23 mouse cellular contexts compared by ENCODE assay signal in the genomic region with DNA sequence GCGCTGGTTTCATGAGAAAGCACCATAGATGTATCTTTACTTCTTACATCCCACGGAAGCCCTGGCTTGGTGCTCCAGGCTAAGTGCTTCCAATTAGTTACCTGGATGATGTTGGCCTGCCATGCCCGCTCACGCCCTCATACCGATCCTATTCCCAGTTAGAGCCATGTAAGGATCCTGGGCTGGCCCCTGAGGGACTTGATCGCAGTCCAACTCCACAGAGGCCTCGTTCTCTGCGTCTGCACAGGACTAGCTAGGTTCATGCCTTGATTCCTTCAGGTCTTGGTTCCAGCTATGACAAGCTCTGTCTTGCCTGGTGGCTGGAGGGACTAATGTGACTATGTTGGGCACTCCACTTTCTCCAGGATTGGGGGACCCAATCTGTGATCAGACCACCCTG.
"Had no signal": no experiment of that assay in that cellular context is flagged by ENCODE, and none has a peak within 500 bp of the region (broad histone marks: within the 10 kb centered on the region; RNA-seq: fewer than 3 reads in every experiment).

No protein-coding gene starts in this region.

- H3K9me3 ChIP-seq: kidney, embryonic 15.5 days; limb, embryonic 12.5 days; limb, embryonic 15.5 days; liver, embryonic 15.5 days; midbrain, embryonic 12.5 days; neural tube, embryonic 13.5 days had no signal

- H3K4me2 ChIP-seq: kidney, embryonic 15.5 days; limb, embryonic 12.5 days; limb, embryonic 15.5 days; liver, embryonic 15.5 days; midbrain, embryonic 12.5 days; neural tube, embryonic 13.5 days had no signal

- H3K27ac ChIP-seq: hindbrain, postnatal 0 days; kidney, embryonic 15.5 days; left cerebral cortex, adult 2 months; limb, embryonic 12.5 days; limb, embryonic 15.5 days; macrophage; midbrain, embryonic 12.5 days; neural tube, embryonic 13.5 days had no signal

- H3K27me3 ChIP-seq: kidney, embryonic 15.5 days; limb, embryonic 12.5 days; limb, embryonic 15.5 days; liver, embryonic 15.5 days; midbrain, embryonic 12.5 days; neural tube, embryonic 13.5 days had no signal

- ATAC-seq: hindbrain, postnatal 0 days; inflammation-experienced regulatory T-cells, adult 6 months; midbrain, embryonic 16.5 days had no signal

- DNase-seq: kidney, adult 11 months; kidney, adult 8-10 months; kidney, postnatal 10 days; kidney, postnatal 36 days; layer of hippocampus, postnatal 36 days; lung, postnatal 10 days; retina, postnatal 1 day; right cerebral cortex, postnatal 25 days; spleen, adult 18-20 months; thymus, adult 18-20 months; thymus, postnatal 36 days had no signal

- H3K9ac ChIP-seq: kidney, embryonic 15.5 days; limb, embryonic 12.5 days; limb, embryonic 15.5 days; liver, embryonic 15.5 days; midbrain, embryonic 12.5 days; neural tube, embryonic 13.5 days had no signal

- H3K4me1 ChIP-seq: limb, embryonic 12.5 days; limb, embryonic 15.5 days; midbrain, embryonic 12.5 days; neural tube, embryonic 13.5 days had no signal

- H3K4me3 ChIP-seq: kidney, embryonic 15.5 days; left cerebral cortex, adult 2 months; limb, embryonic 12.5 days; limb, embryonic 15.5 days; liver, embryonic 15.5 days; midbrain, embryonic 12.5 days; myocyte; neural tube, embryonic 13.5 days had no signal
